8 mouse cellular contexts compared by ENCODE assay signal in the genomic region with DNA sequence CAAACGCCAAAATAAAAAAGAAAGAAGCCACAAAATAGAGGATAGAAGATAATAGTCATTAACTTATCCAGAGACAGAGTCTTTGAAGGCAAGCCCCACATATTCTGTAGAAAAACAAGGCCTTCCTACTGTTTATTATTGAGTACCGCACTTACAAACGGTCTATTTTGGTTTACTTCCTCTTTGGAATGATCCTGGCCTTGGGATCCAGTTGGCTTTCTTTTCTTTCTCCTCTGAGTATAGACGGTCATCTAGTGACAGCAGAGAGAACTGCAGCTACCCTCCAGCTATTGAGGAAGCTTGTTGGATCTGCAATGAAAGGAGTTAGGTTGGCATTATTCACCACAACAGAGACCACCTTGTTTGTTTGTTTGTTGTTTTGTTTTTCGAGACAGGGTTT. TPM values are rescaled to one million over a fixed set of nuclear protein-coding genes. Genes with fewer than 3 reads are reported as not detected.
A peak's percentile ranks its signal among the peaks of the same experiment; 100 is the strongest.
DNase-seq lines count a peak whose midpoint lies in the region; ATAC-seq and TF ChIP-seq lines count a peak whose summit lies in the region.

No protein-coding gene starts in this region.

- no peak overlapping the region for H3K27ac ChIP-seq in limb, embryonic 13.5 days

- no peak overlapping the region for H3K4me3 ChIP-seq in E14TG2a.4 (replicated peaks; ENCODE audit: low read length)
- no peak overlapping the region for H3K4me3 ChIP-seq in limb, embryonic 13.5 days

- no peak overlapping the region; the same call in 1 of the 2 replicates for H3K4me2 ChIP-seq in limb, embryonic 13.5 days (replicated peaks)

- H3K9me3 ChIP-seq in E14TG2a.4 (ENCODE audit: low read length) = 0 out of 2 replicates have a peak, but pooled peaks cover 8% of the 10 kb centered on the region
- H3K9me3 ChIP-seq in limb, embryonic 13.5 days = no peaks in the 10 kb centered on the region

- H3K27me3 ChIP-seq in E14TG2a.4 (ENCODE audit: insufficient read depth, low read length) = 0 out of 2 replicates have a peak, but pooled peaks cover 6% of the 10 kb centered on the region
- no peaks in the 10 kb centered on the region for H3K27me3 ChIP-seq in limb, embryonic 13.5 days

- 17% methylated on average over 5 of the region's 5 CpGs for WGBS in limb, embryonic 13.5 days

- ATAC-seq in limb, embryonic 13.5 days (ENCODE audit: low FRiP score, low read depth) = peak; percentile 60; the same call in 1 of the 2 replicates
- ATAC-seq in erythroid progenitor cell, adult 5-6 weeks (replicated peaks; ENCODE audit: low FRiP score, poor library complexity, severe bottlenecking) = no peak

- no peaks in the 10 kb centered on the region for H3K36me3 ChIP-seq in E14TG2a.4 (ENCODE audit: insufficient read depth, low read length)
- H3K36me3 ChIP-seq in limb, embryonic 13.5 days = no peaks in the 10 kb centered on the region

- H3K9ac ChIP-seq in limb, embryonic 13.5 days = no peak overlapping the region

- TF ChIP-seq CTCF in E14TG2a.4 (conservative IDR thresholded peaks at IDR 0.05; ENCODE audit: low read length) = peak; percentile 95

- intact Hi-C loops in gastrocnemius, postnatal 14 days (cut with DNase I; ENCODE audit: low total_unique reads) = loop anchor here (5.0 kb wide), 1 partner anchor 64 kb away; the partner anchor contains the start of gene Sppl2a

- peaks cover 33% of the 10 kb centered on the region for H3K4me1 ChIP-seq in E14TG2a.4 (replicated peaks; ENCODE audit: low read depth, low read length)
- peaks cover 23% of the 10 kb centered on the region for H3K4me1 ChIP-seq in limb, embryonic 13.5 days

- DNase-seq in 3T3-L1 (ENCODE audit: low read depth, low spot score) = peak; percentile 94
- peak; percentile 37 for DNase-seq in cerebellum, adult 8-10 months
- DNase-seq in gastrocnemius, postnatal 14 days = peak; percentile 23
- peak; percentile 56 for DNase-seq in kidney, adult 11 months
- peak; percentile 43 for DNase-seq in right cerebral cortex, adult 18-20 months

RNA-seq across cellular contexts. Expression of gene Ap4e1, which starts 11.8 kb away (rescaled TPM):
- 1 to 10 TPM; 6.6 to 7.4 TPM for total RNA-seq in gastrocnemius, postnatal 14 days (2021)
- polyA plus RNA-seq in limb, embryonic 13.5 days (2015; fragmentation: Nextera tagmentation; extraction: Ambion mirVana) = 10.5 and 12.8 TPM in 2 replicates
- total RNA-seq in erythroid progenitor cell, adult 5-6 weeks (2015; ENCODE audit: low replicate concordance) = 6.7 and 7.6 TPM in 2 replicates
- total RNA-seq in erythroid progenitor cell, adult 5-6 weeks (2017; ENCODE audit: low replicate concordance) = 9.2 and 17.2 TPM in 2 replicates

Comparison
In these comparisons a context has a peak if more than half of its experiments do, and no peak if none do; other contexts are left out.
1. DNase-seq: peak in every context shown above with its lines; median percentile 94 in 3T3-L1; 56 in kidney, adult 11 months; 43 in right cerebral cortex, adult 18-20 months; 37 in cerebellum, adult 8-10 months; 23 in gastrocnemius, postnatal 14 days.